Comparison of ENCODE assay signal across 30 mouse cellular contexts in the genomic region with DNA sequence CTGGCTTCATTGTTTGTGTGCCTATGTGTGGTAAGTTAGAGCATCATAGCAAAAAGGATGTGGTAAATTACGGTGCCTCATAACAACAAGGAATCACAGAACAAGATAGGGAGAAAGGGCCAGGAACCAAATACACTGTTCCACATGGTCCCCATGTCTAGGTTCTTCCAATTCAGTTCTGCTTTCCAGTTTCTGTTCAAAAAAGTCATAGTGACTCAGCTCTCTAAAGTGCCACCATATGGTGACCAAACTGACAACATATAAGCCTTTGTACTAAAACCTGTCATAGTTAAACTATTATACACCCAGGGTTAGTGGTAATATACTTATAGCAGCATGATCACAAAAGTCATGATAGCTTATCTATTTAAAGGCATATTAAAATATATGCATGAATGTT. TPM values are rescaled to one million over a fixed set of nuclear protein-coding genes. Genes with fewer than 3 reads are reported as not detected.
DNase-seq lines count a peak whose midpoint lies in the region; ATAC-seq and TF ChIP-seq lines count a peak whose summit lies in the region.
"Had no signal": no experiment of that assay in that cellular context is flagged by ENCODE, and none has a peak within 500 bp of the region (broad histone marks: within the 10 kb centered on the region; RNA-seq: fewer than 3 reads in every experiment).

No protein-coding gene starts in this region.

- DNase-seq in layer of hippocampus, adult 9-10 months (ENCODE audit: low spot score): peak; percentile 11
- no peak for DNase-seq in layer of hippocampus, postnatal 10 days (ENCODE audit: low spot score in 2 of 2)
- peak; percentile 48 for DNase-seq in 3T3-L1 (ENCODE audit: low read depth, low spot score)
- DNase-seq in brain, adult 2 months (ENCODE audit: low read depth, low spot score): peak; percentile 60
- DNase-seq in telencephalon, adult 2 months (ENCODE audit: low read depth, low spot score): peak; percentile 51
- no peak for DNase-seq in midbrain, postnatal 0 days (ENCODE audit: low spot score)
- no peak for DNase-seq in spleen, adult 18-20 months
- DNase-seq: adrenal gland, adult 2 months; adrenal gland, postnatal 14 days; B cell, adult 2 months; cerebellum, adult 11-12 months; cerebellum, adult 8-10 months; cerebellum, postnatal 10 days; cerebellum, postnatal 36 days; embryo, embryonic 11 days; forebrain, postnatal 0 days; gastrocnemius, postnatal 10 days; gastrocnemius, postnatal 36 days; heart, adult 2 months; heart, postnatal 14 days; heart, postnatal 4 days had no signal

- no peaks in the 10 kb centered on the region for H3K9me3 ChIP-seq in midbrain, postnatal 0 days (ENCODE audit: low read length)
- H3K9me3 ChIP-seq: embryonic facial prominence, embryonic 10.5 days; embryonic facial prominence, embryonic 13.5 days; forebrain, embryonic 10.5 days; heart, embryonic 10.5 days; heart, embryonic 13.5 days; hindbrain, embryonic 12.5 days; hindbrain, embryonic 15.5 days had no signal

- no peak overlapping the region for H3K27ac ChIP-seq in midbrain, postnatal 0 days (ENCODE audit: low read depth, low read length)
- H3K27ac ChIP-seq: embryonic facial prominence, embryonic 10.5 days; embryonic facial prominence, embryonic 13.5 days; forebrain, embryonic 10.5 days; heart, adult 2 months; heart, embryonic 10.5 days; heart, embryonic 13.5 days; hindbrain, embryonic 12.5 days; hindbrain, embryonic 15.5 days had no signal

- WGBS in midbrain, postnatal 0 days: 87% methylated on average over 1 of the region's 1 CpGs

- no peaks in the 10 kb centered on the region for H3K4me1 ChIP-seq in midbrain, postnatal 0 days (ENCODE audit: insufficient read depth, low read length)
- H3K4me1 ChIP-seq: embryonic facial prominence, embryonic 10.5 days; embryonic facial prominence, embryonic 13.5 days; forebrain, embryonic 10.5 days; heart, embryonic 10.5 days; heart, embryonic 13.5 days; hindbrain, embryonic 12.5 days; hindbrain, embryonic 15.5 days had no signal

- H3K27me3 ChIP-seq in midbrain, postnatal 0 days (ENCODE audit: insufficient read depth, low read length): no peaks in the 10 kb centered on the region
- H3K27me3 ChIP-seq: embryonic facial prominence, embryonic 13.5 days; heart, embryonic 13.5 days; hindbrain, embryonic 12.5 days; hindbrain, embryonic 15.5 days had no signal

- no peak for TF ChIP-seq CTCF in midbrain, postnatal 0 days (IDR thresholded peaks at IDR 0.05)

- H3K9ac ChIP-seq in midbrain, postnatal 0 days (replicated peaks; ENCODE audit: low read length, poor library complexity, severe bottlenecking): no peak overlapping the region
- H3K9ac ChIP-seq: embryonic facial prominence, embryonic 13.5 days; forebrain, postnatal 0 days; heart, embryonic 13.5 days; hindbrain, embryonic 12.5 days; hindbrain, embryonic 15.5 days had no signal

- H3K4me3 ChIP-seq in midbrain, postnatal 0 days (ENCODE audit: low read depth, low read length): no peak overlapping the region
- H3K4me3 ChIP-seq: embryonic facial prominence, embryonic 10.5 days; embryonic facial prominence, embryonic 13.5 days; forebrain, embryonic 10.5 days; heart, adult 2 months; heart, embryonic 10.5 days; heart, embryonic 13.5 days; hindbrain, embryonic 12.5 days; hindbrain, embryonic 15.5 days had no signal

- H3K4me2 ChIP-seq in midbrain, postnatal 0 days (ENCODE audit: low read depth, low read length, poor library complexity, severe bottlenecking): no peak overlapping the region
- H3K4me2 ChIP-seq: embryonic facial prominence, embryonic 13.5 days; heart, embryonic 13.5 days; hindbrain, embryonic 12.5 days; hindbrain, embryonic 15.5 days had no signal

- ATAC-seq in midbrain, postnatal 0 days (ENCODE audit: low FRiP score): no peak
- ATAC-seq: forebrain, embryonic 14.5 days; forebrain, postnatal 0 days had no signal

- H3K36me3 ChIP-seq in midbrain, postnatal 0 days (ENCODE audit: insufficient read depth, low read length): no peaks in the 10 kb centered on the region
- H3K36me3 ChIP-seq: embryonic facial prominence, embryonic 10.5 days; embryonic facial prominence, embryonic 13.5 days; forebrain, embryonic 10.5 days; heart, embryonic 10.5 days; heart, embryonic 13.5 days; hindbrain, embryonic 12.5 days; hindbrain, embryonic 15.5 days had no signal

RNA-seq across cellular contexts. Expression of a gene that starts 28.2 kb away (rescaled TPM):
- total RNA-seq in layer of hippocampus, postnatal 10 days (2021): 10 to 100 TPM; 77.6 to 80.4 TPM
- 50.4 and 82.8 TPM in 2 replicates for total RNA-seq in midbrain, postnatal 0 days (2014; rRNA removed)
- 39.3 and 52.5 TPM in 2 replicates for polyA plus RNA-seq in midbrain, postnatal 0 days (2015; fragmentation: Nextera tagmentation; extraction: Ambion mirVana)
- total RNA-seq: MEL had no signal

Comparison
In these comparisons a context has a peak if more than half of its experiments do, and no peak if none do; other contexts are left out.
1. DNase-seq: peak in layer of hippocampus, adult 9-10 months (single experiment), 3T3-L1 (single experiment), brain, adult 2 months (single experiment) and telencephalon, adult 2 months (single experiment); none in layer of hippocampus, postnatal 10 days (0 of 2), midbrain, postnatal 0 days (single experiment) and spleen, adult 18-20 months (0 of 2).